Mouse (Mus musculus): ENCODE results near the gene Phlpp1.

Gene Phlpp1

GRCm38 (mm10) chr1:106321432-106322126, 150.0 kb downstream of the Phlpp1 start:
- H3K4me3 ChIP-seq (replicated peaks; ENCODE audit: low read length) = no peak overlapping the region
- H3K27me3 ChIP-seq (ENCODE audit: insufficient read depth, low read length) = no peaks in the 10 kb centered on the region
- no peak for TF ChIP-seq POU5F1 (IDR thresholded peaks at IDR 0.05; ENCODE audit: borderline replicate concordance, low read length)
- TF ChIP-seq CTCF (conservative IDR thresholded peaks at IDR 0.05; ENCODE audit: low read length) = no peak
- TF ChIP-seq NANOG (IDR thresholded peaks at IDR 0.05; ENCODE audit: borderline replicate concordance, low read length) = no peak
- peaks cover 2% of the 10 kb centered on the region; the same call in 1 of the 2 replicates for H3K36me3 ChIP-seq (ENCODE audit: insufficient read depth, low read length)
- no peaks in the 10 kb centered on the region for H3K9me3 ChIP-seq (ENCODE audit: low read length)
- no peaks in the 10 kb centered on the region for H3K4me1 ChIP-seq (replicated peaks; ENCODE audit: low read depth, low read length)

GRCm38 (mm10) chr1:106326691-106327090, 155.1 kb downstream of the Phlpp1 start:
- Histone ChIP-seq H3K4me3 (replicated peaks; ENCODE audit: low read length) (no peak overlapping the region), H3K27me3 (ENCODE audit: insufficient read depth, low read length) (no peaks in the 10 kb centered on the region), H3K9me3 (ENCODE audit: low read length) (no peaks in the 10 kb centered on the region), H3K4me1 (replicated peaks; ENCODE audit: low read depth, low read length) (no peaks in the 10 kb centered on the region), H3K36me3 (ENCODE audit: insufficient read depth, low read length) (no peaks in the 10 kb centered on the region)
- no peak for TF ChIP-seq CTCF (conservative IDR thresholded peaks at IDR 0.05; ENCODE audit: low read length)
- TF ChIP-seq NANOG (IDR thresholded peaks at IDR 0.05; ENCODE audit: borderline replicate concordance, low read length) = no peak
- no peak for TF ChIP-seq POU5F1 (IDR thresholded peaks at IDR 0.05; ENCODE audit: borderline replicate concordance, low read length)

GRCm38 (mm10) chr1:106342100-106342499, 170.5 kb downstream of the Phlpp1 start:
- H3K9me3 ChIP-seq (ENCODE audit: low read length) = no peaks in the 10 kb centered on the region
- no peaks in the 10 kb centered on the region for H3K36me3 ChIP-seq (ENCODE audit: insufficient read depth, low read length)

GRCm38 (mm10) chr1:106345265-106345664, 173.7 kb downstream of the Phlpp1 start:
- H3K9me3 ChIP-seq (ENCODE audit: low read length) = no peaks in the 10 kb centered on the region
- H3K4me1 ChIP-seq (replicated peaks; ENCODE audit: low read depth, low read length) = no peaks in the 10 kb centered on the region
- TF ChIP-seq NANOG (IDR thresholded peaks at IDR 0.05; ENCODE audit: borderline replicate concordance, low read length) (no peak), CTCF (conservative IDR thresholded peaks at IDR 0.05; ENCODE audit: low read length) (no peak), POU5F1 (IDR thresholded peaks at IDR 0.05; ENCODE audit: borderline replicate concordance, low read length) (no peak)
- no peaks in the 10 kb centered on the region for H3K36me3 ChIP-seq (ENCODE audit: insufficient read depth, low read length)
- H3K27me3 ChIP-seq (ENCODE audit: insufficient read depth, low read length) = no peaks in the 10 kb centered on the region
- no peak overlapping the region for H3K4me3 ChIP-seq (replicated peaks; ENCODE audit: low read length)

More at GRCm38 (mm10) chr1:106342100-106342499, 170.5 kb downstream of the Phlpp1 start:
- Histone ChIP-seq H3K4me3 (replicated peaks; ENCODE audit: low read length) (no peak overlapping the region), H3K27me3 (ENCODE audit: insufficient read depth, low read length) (no peaks in the 10 kb centered on the region), H3K4me1 (replicated peaks; ENCODE audit: low read depth, low read length) (no peaks in the 10 kb centered on the region)
- TF ChIP-seq NANOG (IDR thresholded peaks at IDR 0.05; ENCODE audit: borderline replicate concordance, low read length) = no peak
- no peak for TF ChIP-seq POU5F1 (IDR thresholded peaks at IDR 0.05; ENCODE audit: borderline replicate concordance, low read length)
- no peak for TF ChIP-seq CTCF (conservative IDR thresholded peaks at IDR 0.05; ENCODE audit: low read length)

GRCm38 (mm10) chr1:106346776-106347175, 175.2 kb downstream of the Phlpp1 start:
- Histone ChIP-seq H3K27me3 (ENCODE audit: insufficient read depth, low read length) (no peaks in the 10 kb centered on the region), H3K9me3 (ENCODE audit: low read length) (no peaks in the 10 kb centered on the region), H3K4me1 (replicated peaks; ENCODE audit: low read depth, low read length) (no peaks in the 10 kb centered on the region), H3K4me3 (replicated peaks; ENCODE audit: low read length) (no peak overlapping the region), H3K36me3 (ENCODE audit: insufficient read depth, low read length) (no peaks in the 10 kb centered on the region; the same call in 1 of the 2 replicates)
- TF ChIP-seq NANOG (IDR thresholded peaks at IDR 0.05; ENCODE audit: borderline replicate concordance, low read length) = no peak
- TF ChIP-seq CTCF (conservative IDR thresholded peaks at IDR 0.05; ENCODE audit: low read length) = 0 out of 2 replicates have a peak, but pooled peaks have one; percentile 14

- no peak for TF ChIP-seq CTCF (conservative IDR thresholded peaks at IDR 0.05; ENCODE audit: low read length)
- no peak for TF ChIP-seq NANOG (IDR thresholded peaks at IDR 0.05; ENCODE audit: borderline replicate concordance, low read length)
- TF ChIP-seq POU5F1 (IDR thresholded peaks at IDR 0.05; ENCODE audit: borderline replicate concordance, low read length) = no peak
- no peaks in the 10 kb centered on the region for H3K27me3 ChIP-seq (ENCODE audit: insufficient read depth, low read length)
- no peaks in the 10 kb centered on the region for H3K9me3 ChIP-seq (ENCODE audit: low read length)
- no peaks in the 10 kb centered on the region; the same call in 1 of the 2 replicates for H3K36me3 ChIP-seq (ENCODE audit: insufficient read depth, low read length)
- H3K4me1 ChIP-seq (replicated peaks; ENCODE audit: low read depth, low read length) = no peaks in the 10 kb centered on the region
- no peak overlapping the region for H3K4me3 ChIP-seq (replicated peaks; ENCODE audit: low read length)
Measured at GRCm38 (mm10) chr1:106349116-106349515, 177.6 kb downstream of the Phlpp1 start.

- TF ChIP-seq NANOG (IDR thresholded peaks at IDR 0.05; ENCODE audit: borderline replicate concordance, low read length) = no peak
- no peak for TF ChIP-seq CTCF (conservative IDR thresholded peaks at IDR 0.05; ENCODE audit: low read length)
- no peak for TF ChIP-seq POU5F1 (IDR thresholded peaks at IDR 0.05; ENCODE audit: borderline replicate concordance, low read length)
- H3K4me1 ChIP-seq (replicated peaks; ENCODE audit: low read depth, low read length) = no peaks in the 10 kb centered on the region
- no peaks in the 10 kb centered on the region for H3K27me3 ChIP-seq (ENCODE audit: insufficient read depth, low read length)
- no peaks in the 10 kb centered on the region; the same call in 1 of the 2 replicates for H3K36me3 ChIP-seq (ENCODE audit: insufficient read depth, low read length)
- H3K9me3 ChIP-seq (ENCODE audit: low read length) = no peaks in the 10 kb centered on the region
- H3K4me3 ChIP-seq (replicated peaks; ENCODE audit: low read length) = no peak overlapping the region
Measured at GRCm38 (mm10) chr1:106351512-106351911, 180.0 kb downstream of the Phlpp1 start.

- Histone ChIP-seq H3K27me3 (ENCODE audit: insufficient read depth, low read length) (no peaks in the 10 kb centered on the region), H3K4me1 (replicated peaks; ENCODE audit: low read depth, low read length) (no peaks in the 10 kb centered on the region), H3K9me3 (ENCODE audit: low read length) (no peaks in the 10 kb centered on the region), H3K4me3 (replicated peaks; ENCODE audit: low read length) (no peak overlapping the region), H3K36me3 (ENCODE audit: insufficient read depth, low read length) (no peaks in the 10 kb centered on the region; the same call in 1 of the 2 replicates)
- TF ChIP-seq CTCF (conservative IDR thresholded peaks at IDR 0.05; ENCODE audit: low read length) (no peak), POU5F1 (IDR thresholded peaks at IDR 0.05; ENCODE audit: borderline replicate concordance, low read length) (no peak), NANOG (IDR thresholded peaks at IDR 0.05; ENCODE audit: borderline replicate concordance, low read length) (no peak)
Measured at GRCm38 (mm10) chr1:106352801-106353511, 181.4 kb downstream of the Phlpp1 start.

Measured in E14TG2a.4 (cell line).